Mouse (Mus musculus): ENCODE data around the gene Cirbp. TPM values are rescaled to one million over a fixed set of nuclear protein-coding genes. Genes with fewer than 3 reads are reported as not detected.

Gene Cirbp
- polyA plus RNA-seq, 1 experiment: 62.8 TPM

- TF ChIP-seq GATA1 (IDR thresholded peaks at IDR 0.05; ENCODE audit: low read length): no peak
These were observed 12.1 kb upstream of the Cirbp start for GRCm38 (mm10) chr10:80153713-80154112.

GRCm38 (mm10) chr10:80154384-80154783, 11.4 kb upstream of the Cirbp start:
- no peak for TF ChIP-seq GATA1 (IDR thresholded peaks at IDR 0.05; ENCODE audit: low read length)

GRCm38 (mm10) chr10:80155277-80155676, 10.5 kb upstream of the Cirbp start:
- no peak for TF ChIP-seq GATA1 (IDR thresholded peaks at IDR 0.05; ENCODE audit: low read length)

- TF ChIP-seq GATA1 (IDR thresholded peaks at IDR 0.05; ENCODE audit: low read length): no peak
These were observed 9.6 kb upstream of the Cirbp start for GRCm38 (mm10) chr10:80156002-80156751.

- no peak for TF ChIP-seq GATA1 (IDR thresholded peaks at IDR 0.05; ENCODE audit: low read length)
These were observed 9.1 kb upstream of the Cirbp start for GRCm38 (mm10) chr10:80156752-80157053.

GRCm38 (mm10) chr10:80157141-80157929, 8.4 kb upstream of the Cirbp start:
- no peak for TF ChIP-seq GATA1 (IDR thresholded peaks at IDR 0.05; ENCODE audit: low read length)

- TF ChIP-seq GATA1 (IDR thresholded peaks at IDR 0.05; ENCODE audit: low read length): no peak
These were observed 7.3 kb upstream of the Cirbp start for GRCm38 (mm10) chr10:80158307-80158986.

GRCm38 (mm10) chr10:80159021-80159560, 6.7 kb upstream of the Cirbp start:
- no peak for TF ChIP-seq GATA1 (IDR thresholded peaks at IDR 0.05; ENCODE audit: low read length)

GRCm38 (mm10) chr10:80159561-80160454, 6.0 kb upstream of the Cirbp start:
- no peak for TF ChIP-seq GATA1 (IDR thresholded peaks at IDR 0.05; ENCODE audit: low read length)

- no peak for TF ChIP-seq GATA1 (IDR thresholded peaks at IDR 0.05; ENCODE audit: low read length)
These were observed 5.1 kb upstream of the Cirbp start for GRCm38 (mm10) chr10:80160455-80161371.

- TF ChIP-seq GATA1 (IDR thresholded peaks at IDR 0.05; ENCODE audit: low read length): no peak
These were observed 4.1 kb upstream of the Cirbp start for GRCm38 (mm10) chr10:80161522-80162242.

- TF ChIP-seq GATA1 (IDR thresholded peaks at IDR 0.05; ENCODE audit: low read length): no peak
These were observed 3.6 kb upstream of the Cirbp start for GRCm38 (mm10) chr10:80162243-80162608.

GRCm38 (mm10) chr10:80162716-80163299, 3.0 kb upstream of the Cirbp start:
- no peak for TF ChIP-seq GATA1 (IDR thresholded peaks at IDR 0.05; ENCODE audit: low read length)

Measured in G1E-ER4 (cell line).